Mouse (Mus musculus): Measurements from ENCODE around the gene Treh. TPM values are rescaled to one million over a fixed set of nuclear protein-coding genes. Genes with fewer than 3 reads are reported as not detected.

The Treh gene
- polyA plus RNA-seq, 1 experiment from 2014 or later = not detected

DNA sequence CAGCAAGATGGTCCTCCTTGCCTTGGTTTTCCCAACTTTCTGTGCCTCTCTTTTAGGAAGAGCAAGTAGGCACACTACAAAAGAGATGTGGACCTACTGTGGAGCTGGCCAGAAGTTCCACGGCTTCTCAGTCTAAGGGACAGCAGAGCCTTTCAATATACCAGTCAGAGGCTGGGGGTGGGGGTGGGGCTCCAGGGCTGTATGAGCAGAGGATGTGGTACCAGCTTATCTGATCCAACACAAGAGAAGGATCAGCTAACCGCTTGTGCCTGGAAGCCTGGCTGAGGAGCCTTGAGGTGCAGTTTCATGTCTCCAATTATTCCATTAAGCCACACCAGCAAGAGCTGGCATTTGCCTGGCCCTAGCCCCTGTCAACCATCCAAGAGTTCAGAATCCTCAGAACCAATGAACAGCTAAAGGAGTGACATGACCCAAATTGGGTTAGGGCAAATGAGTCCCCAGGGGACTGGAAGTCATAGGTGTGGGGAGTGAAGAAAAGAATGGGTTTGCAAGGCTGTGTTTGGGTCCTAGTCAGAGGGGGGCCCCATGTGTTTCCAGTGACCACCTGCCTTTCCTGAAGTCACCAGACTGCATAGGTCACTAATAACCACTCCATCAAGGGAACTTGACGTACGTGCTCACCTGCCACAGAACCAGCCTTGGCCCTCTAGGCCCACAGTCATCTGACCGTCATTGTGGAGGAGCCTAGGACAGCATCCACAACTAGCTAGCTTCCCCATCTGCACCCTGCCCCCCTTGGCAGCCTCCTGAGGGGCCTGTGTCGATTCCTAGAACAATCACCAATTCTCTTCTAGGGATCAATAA is 44.2 kb downstream of the Treh start:
- 83% methylated on average over 6 of the region's 6 CpGs for WGBS
- no peak overlapping the region for H3K9ac ChIP-seq (replicated peaks; ENCODE audit: low read depth, low read length)

DNA sequence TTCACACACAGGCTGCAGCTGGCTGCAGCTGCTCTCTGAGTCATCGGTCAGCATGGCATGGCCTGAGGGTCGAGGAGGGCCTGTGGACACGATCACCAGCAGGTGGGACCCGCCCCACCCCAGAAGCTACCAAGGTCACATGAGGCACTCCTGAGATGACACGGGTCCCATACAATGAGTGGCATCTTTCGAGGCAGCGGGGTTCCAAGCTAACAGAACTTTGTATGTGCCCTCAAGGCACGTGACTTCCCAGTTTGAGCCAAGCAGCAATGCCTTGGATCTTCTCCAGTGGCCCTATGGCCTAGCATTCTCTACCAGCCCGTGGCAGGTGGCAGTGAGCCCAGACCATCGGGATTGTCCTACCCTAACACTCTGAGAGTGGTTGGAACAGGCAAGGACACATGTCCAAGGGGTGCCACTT is 44.8 kb downstream of the Treh start:
- Histone ChIP-seq H3K9me3 (ENCODE audit: control insufficient read depth, low read length) (no peaks in the 10 kb centered on the region), H3K9ac (replicated peaks; ENCODE audit: low read depth, low read length) (no peak overlapping the region), H3K27ac (ENCODE audit: low read depth, low read length) (no peak overlapping the region), H3K36me3 (ENCODE audit: control insufficient read depth, insufficient read depth, low read length) (peaks cover 18% of the 10 kb centered on the region; the same call in 1 of the 2 replicates), H3K4me1 (ENCODE audit: control insufficient read depth, insufficient read depth, low read length) (peaks cover 19% of the 10 kb centered on the region), H3K4me3 (ENCODE audit: low read depth, low read length) (no peak overlapping the region), H3K27me3 (ENCODE audit: control insufficient read depth, insufficient read depth, low read length) (no peaks in the 10 kb centered on the region), H3K4me2 (ENCODE audit: low read depth, low read length) (no peak overlapping the region)
- 75% methylated on average over 10 of the region's 10 CpGs for WGBS
- no peak for ATAC-seq (ENCODE audit: low read depth)

More for the DNA sequence above, 44.2 kb downstream of the Treh start:
- no peak overlapping the region for H3K4me2 ChIP-seq (ENCODE audit: low read depth, low read length)
- ATAC-seq (ENCODE audit: low read depth) = no peak
- peaks cover 19% of the 10 kb centered on the region for H3K4me1 ChIP-seq (ENCODE audit: control insufficient read depth, insufficient read depth, low read length)
- peaks cover 21% of the 10 kb centered on the region; the same call in 1 of the 2 replicates for H3K36me3 ChIP-seq (ENCODE audit: control insufficient read depth, insufficient read depth, low read length)
- no peaks in the 10 kb centered on the region for H3K9me3 ChIP-seq (ENCODE audit: control insufficient read depth, low read length)
- H3K27ac ChIP-seq (ENCODE audit: low read depth, low read length) = no peak overlapping the region
- H3K4me3 ChIP-seq (ENCODE audit: low read depth, low read length) = no peak overlapping the region
- H3K27me3 ChIP-seq (ENCODE audit: control insufficient read depth, insufficient read depth, low read length) = no peaks in the 10 kb centered on the region

DNA sequence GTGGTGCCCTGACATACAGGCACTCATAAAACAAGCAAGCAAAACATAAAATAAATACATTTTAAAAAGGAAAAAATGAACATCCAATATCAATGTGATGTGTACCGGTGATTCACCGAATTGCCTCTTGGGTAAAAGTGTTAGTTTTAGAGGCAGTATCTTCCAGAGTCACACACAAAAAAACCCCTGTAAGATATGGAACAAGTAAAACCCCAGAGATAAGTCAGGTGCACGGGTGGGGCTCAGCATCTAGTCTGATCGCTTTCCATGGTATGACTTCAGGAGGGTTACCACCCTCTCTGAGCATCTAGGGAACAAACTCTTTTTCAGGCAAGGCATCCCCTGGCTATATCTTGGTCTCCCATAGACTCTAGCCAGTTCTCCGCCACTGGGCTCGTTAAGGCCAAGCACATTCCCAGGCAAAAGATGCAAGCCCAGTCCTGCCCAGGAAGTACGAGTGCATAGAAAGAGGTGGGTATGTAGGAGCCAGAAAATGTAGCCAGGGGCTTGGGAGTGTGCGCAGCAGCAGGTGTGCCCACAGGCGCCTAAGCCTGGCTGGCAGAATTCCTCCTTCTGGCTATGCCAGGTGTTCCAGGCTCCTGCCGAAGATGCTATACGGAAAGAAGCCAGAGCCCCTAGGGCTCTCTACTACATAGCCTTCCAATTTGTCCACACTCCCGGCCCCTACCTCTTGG is 46.1 kb downstream of the Treh start:
- H3K27ac ChIP-seq (ENCODE audit: low read depth, low read length) = no peak overlapping the region
- WGBS = 86% methylated on average over 12 of the region's 12 CpGs
- H3K4me2 ChIP-seq (ENCODE audit: low read depth, low read length) = 0 out of 2 replicates have a peak overlapping the region, but pooled peaks have one; percentile 84
- H3K9ac ChIP-seq (replicated peaks; ENCODE audit: low read depth, low read length) = no peak overlapping the region
- H3K4me1 ChIP-seq (ENCODE audit: control insufficient read depth, insufficient read depth, low read length) = peaks cover 30% of the 10 kb centered on the region
- H3K36me3 ChIP-seq (ENCODE audit: control insufficient read depth, insufficient read depth, low read length) = peaks cover 18% of the 10 kb centered on the region; the same call in 1 of the 2 replicates
- no peaks in the 10 kb centered on the region for H3K9me3 ChIP-seq (ENCODE audit: control insufficient read depth, low read length)
- no peaks in the 10 kb centered on the region for H3K27me3 ChIP-seq (ENCODE audit: control insufficient read depth, insufficient read depth, low read length)
- ATAC-seq (ENCODE audit: low read depth) = no peak
- H3K4me3 ChIP-seq (ENCODE audit: low read depth, low read length) = no peak overlapping the region

DNA sequence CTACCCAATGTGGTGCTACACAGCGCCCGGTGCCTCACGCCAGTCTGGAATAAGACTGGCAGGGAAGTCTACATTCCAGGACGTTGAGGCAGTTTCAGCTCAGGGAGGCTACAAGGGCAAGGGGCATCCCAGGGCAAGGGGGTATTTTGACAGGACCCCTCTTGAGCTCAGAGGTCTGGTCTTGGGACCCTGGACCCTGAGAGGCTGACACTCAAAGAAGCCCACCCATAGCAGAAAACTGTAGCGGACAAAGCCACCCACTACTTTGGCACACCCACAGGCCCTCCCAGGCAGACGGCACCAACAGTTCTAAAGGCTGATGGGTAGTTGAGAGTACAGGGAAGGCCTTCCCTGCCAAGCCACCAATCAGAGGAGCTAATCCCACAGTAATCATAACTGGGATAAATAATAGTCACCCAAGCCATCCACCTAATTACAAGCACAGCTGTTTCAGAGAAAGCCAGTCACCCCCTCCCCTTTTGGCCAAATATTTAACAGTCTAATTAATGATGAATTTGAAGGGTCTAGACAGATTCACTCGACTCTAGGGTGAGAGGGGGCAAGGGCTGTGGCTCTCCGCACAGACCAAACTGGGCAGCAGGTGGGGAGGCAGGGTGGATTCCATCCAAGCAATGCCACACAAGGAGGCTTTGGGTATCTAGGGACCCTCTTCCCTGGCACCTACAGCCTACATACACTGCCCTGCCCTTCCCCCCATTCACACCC is 46.8 kb downstream of the Treh start:
- H3K36me3 ChIP-seq (ENCODE audit: control insufficient read depth, insufficient read depth, low read length) = peaks cover 12% of the 10 kb centered on the region; the same call in 1 of the 2 replicates
- no peaks in the 10 kb centered on the region for H3K9me3 ChIP-seq (ENCODE audit: control insufficient read depth, low read length)
- no peaks in the 10 kb centered on the region for H3K27me3 ChIP-seq (ENCODE audit: control insufficient read depth, insufficient read depth, low read length)
- peaks cover 36% of the 10 kb centered on the region for H3K4me1 ChIP-seq (ENCODE audit: control insufficient read depth, insufficient read depth, low read length)
- ATAC-seq (ENCODE audit: low read depth) = 0 out of 2 replicates have a peak, but pooled peaks have one; percentile 1
- H3K4me3 ChIP-seq (ENCODE audit: low read depth, low read length) = peak overlapping the region; percentile 74
- H3K27ac ChIP-seq (ENCODE audit: low read depth, low read length) = no peak overlapping the region; the same call in 1 of the 2 replicates
- WGBS = 68% methylated on average over 8 of the region's 8 CpGs
- peak overlapping the region; percentile 84 for H3K4me2 ChIP-seq (ENCODE audit: low read depth, low read length)
- peak overlapping the region; percentile 88 for H3K9ac ChIP-seq (replicated peaks; ENCODE audit: low read depth, low read length)

DNA sequence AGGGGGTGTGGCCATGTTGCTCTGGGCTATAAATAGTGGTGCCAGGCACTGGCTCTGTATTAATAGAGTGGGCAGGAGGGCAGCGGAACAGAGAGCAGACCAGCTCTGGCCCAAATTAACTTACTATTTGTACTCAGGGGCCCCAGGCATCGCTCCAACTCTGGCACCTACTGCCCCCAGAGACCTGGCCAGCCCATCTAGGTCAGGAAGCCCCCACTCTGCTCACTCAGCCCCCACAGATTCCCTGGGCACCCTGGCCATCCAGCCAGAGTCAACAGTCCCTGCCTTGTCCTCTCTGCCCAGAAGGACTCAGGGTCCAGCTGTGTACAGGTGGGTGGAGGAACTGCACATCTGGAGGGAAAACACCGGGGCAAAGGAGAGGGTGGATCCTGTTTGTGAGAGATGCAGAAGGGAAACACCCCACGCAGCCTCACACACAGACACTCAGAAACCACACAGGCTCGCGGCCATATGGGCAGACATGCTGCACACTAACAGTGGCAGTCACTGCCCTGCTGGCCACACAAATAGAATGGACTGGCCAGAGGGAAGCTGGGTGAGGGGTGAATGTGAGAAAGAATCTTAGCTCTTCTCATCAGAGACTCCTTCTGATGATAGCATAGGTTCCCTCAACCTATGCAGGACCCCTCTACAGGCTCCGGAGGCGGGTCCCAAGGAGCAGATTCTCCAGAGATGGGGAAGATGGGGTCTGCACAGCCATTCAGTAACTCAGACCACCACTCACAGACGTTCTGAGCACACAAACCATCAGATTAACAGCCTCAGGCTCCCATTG is 47.5 kb downstream of the Treh start:
- 8% methylated on average over 9 of the region's 9 CpGs for WGBS
- peak overlapping the region; percentile 74 for H3K4me3 ChIP-seq (ENCODE audit: low read depth, low read length)
- ATAC-seq (ENCODE audit: low read depth) = peak; percentile 36
- peaks cover 40% of the 10 kb centered on the region for H3K4me1 ChIP-seq (ENCODE audit: control insufficient read depth, insufficient read depth, low read length)
- peak overlapping the region; percentile 72 for H3K27ac ChIP-seq (ENCODE audit: low read depth, low read length)
- H3K9ac ChIP-seq (replicated peaks; ENCODE audit: low read depth, low read length) = peak overlapping the region; percentile 88
- H3K27me3 ChIP-seq (ENCODE audit: control insufficient read depth, insufficient read depth, low read length) = no peaks in the 10 kb centered on the region
- H3K9me3 ChIP-seq (ENCODE audit: control insufficient read depth, low read length) = no peaks in the 10 kb centered on the region
- peaks cover 8% of the 10 kb centered on the region; the same call in 1 of the 2 replicates for H3K36me3 ChIP-seq (ENCODE audit: control insufficient read depth, insufficient read depth, low read length)
- peak overlapping the region; percentile 84 for H3K4me2 ChIP-seq (ENCODE audit: low read depth, low read length)

DNA sequence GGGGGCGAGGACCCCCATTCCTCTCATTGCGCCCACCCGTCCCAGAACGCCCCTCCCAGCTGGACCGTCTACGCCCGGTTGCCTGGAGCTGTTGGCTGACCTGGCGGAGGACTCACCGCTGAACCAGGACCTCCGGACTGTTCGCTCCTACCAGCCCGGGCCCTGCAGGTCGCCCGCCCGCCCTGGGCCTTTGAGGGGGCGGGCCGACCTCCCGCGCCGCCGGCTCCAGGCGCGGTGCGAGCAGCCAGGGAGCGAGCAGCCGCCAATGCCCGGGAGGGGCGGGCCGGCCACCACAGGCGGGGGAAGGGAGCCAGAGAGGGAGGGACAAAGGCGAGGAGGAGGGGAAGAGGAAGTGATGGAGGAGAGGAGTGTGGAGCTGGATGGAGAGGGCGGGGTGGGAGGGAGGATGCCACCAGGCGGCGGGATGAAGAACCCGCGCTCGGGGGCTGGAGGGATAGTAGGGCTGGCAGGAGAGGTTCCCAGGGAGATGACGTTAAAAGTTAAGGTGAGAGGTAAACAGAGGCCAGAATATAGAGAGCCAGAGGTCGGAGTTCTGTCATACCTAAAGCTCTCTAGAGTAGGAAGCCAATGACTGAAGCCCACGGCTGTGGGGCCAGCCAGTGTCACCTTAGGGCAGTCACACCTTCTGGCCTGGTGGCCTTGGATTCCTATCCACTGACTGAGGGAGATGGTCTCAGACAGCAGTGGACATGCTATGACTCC is 48.3 kb downstream of the Treh start:
- Histone ChIP-seq H3K9me3 (ENCODE audit: control insufficient read depth, low read length) (no peaks in the 10 kb centered on the region), H3K27me3 (ENCODE audit: control insufficient read depth, insufficient read depth, low read length) (no peaks in the 10 kb centered on the region), H3K27ac (ENCODE audit: low read depth, low read length) (peak overlapping the region; percentile 72), H3K4me2 (ENCODE audit: low read depth, low read length) (peak overlapping the region; percentile 84), H3K36me3 (ENCODE audit: control insufficient read depth, insufficient read depth, low read length) (0 out of 2 replicates have a peak, but pooled peaks cover under 1% of the 10 kb centered on the region), H3K9ac (replicated peaks; ENCODE audit: low read depth, low read length) (peak overlapping the region; percentile 88), H3K4me3 (ENCODE audit: low read depth, low read length) (peak overlapping the region; percentile 74), H3K4me1 (ENCODE audit: control insufficient read depth, insufficient read depth, low read length) (peaks cover 43% of the 10 kb centered on the region)
- ATAC-seq (ENCODE audit: low read depth) = peak; percentile 80
- under 1% methylated on average over 37 of the region's 40 CpGs for WGBS

DNA sequence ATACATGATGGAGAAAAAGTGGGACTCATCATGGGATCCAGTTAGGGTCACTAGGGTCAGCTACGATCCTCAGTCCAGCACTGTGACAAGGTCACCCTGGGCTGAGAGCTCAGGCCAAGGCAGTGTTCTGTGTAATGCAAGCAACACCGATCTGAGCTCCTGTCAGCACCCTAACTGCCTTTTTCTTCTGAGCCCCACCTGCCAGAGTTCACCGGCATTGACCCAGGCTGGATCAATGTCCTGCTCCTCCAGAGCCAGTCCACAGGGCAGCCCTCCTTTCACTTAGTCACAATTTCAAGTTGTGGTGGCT is 48.8 kb downstream of the Treh start:
- no peaks in the 10 kb centered on the region for H3K27me3 ChIP-seq (ENCODE audit: control insufficient read depth, insufficient read depth, low read length)
- H3K9me3 ChIP-seq (ENCODE audit: control insufficient read depth, low read length) = no peaks in the 10 kb centered on the region
- 93% methylated on average over 3 of the region's 3 CpGs for WGBS
- H3K36me3 ChIP-seq (ENCODE audit: control insufficient read depth, insufficient read depth, low read length) = no peaks in the 10 kb centered on the region
- peak overlapping the region; percentile 84; the same call in 1 of the 2 replicates for H3K4me2 ChIP-seq (ENCODE audit: low read depth, low read length)
- peak overlapping the region; percentile 74; the same call in 1 of the 2 replicates for H3K4me3 ChIP-seq (ENCODE audit: low read depth, low read length)
- H3K4me1 ChIP-seq (ENCODE audit: control insufficient read depth, insufficient read depth, low read length) = peaks cover 43% of the 10 kb centered on the region
- H3K27ac ChIP-seq (ENCODE audit: low read depth, low read length) = peak overlapping the region; percentile 72; the same call in 1 of the 2 replicates
- no peak overlapping the region for H3K9ac ChIP-seq (replicated peaks; ENCODE audit: low read depth, low read length)
- no peak for ATAC-seq (ENCODE audit: low read depth)

DNA sequence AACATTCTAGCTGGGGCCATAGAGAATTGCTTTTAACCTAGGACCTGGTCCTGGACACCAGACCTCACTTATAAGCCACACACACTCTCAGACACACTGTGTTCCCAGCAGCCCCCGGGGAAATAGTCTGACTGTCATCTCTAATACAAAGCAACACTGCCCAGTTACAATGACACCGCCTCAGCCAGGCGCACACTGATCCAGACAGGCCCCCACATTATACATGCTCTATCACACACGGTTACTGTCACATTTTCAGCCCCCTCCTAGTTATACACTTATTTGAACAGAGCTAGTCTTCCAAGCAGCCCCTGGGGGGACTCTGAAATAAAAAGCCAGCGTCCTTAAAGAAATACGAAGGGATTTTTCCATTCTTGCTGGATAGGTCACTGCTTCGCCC is 49.5 kb downstream of the Treh start:
- ATAC-seq (ENCODE audit: low read depth) = no peak
- Histone ChIP-seq H3K9me3 (ENCODE audit: control insufficient read depth, low read length) (no peaks in the 10 kb centered on the region), H3K4me3 (ENCODE audit: low read depth, low read length) (no peak overlapping the region), H3K27ac (ENCODE audit: low read depth, low read length) (peak overlapping the region; percentile 8; the same call in 1 of the 2 replicates), H3K4me2 (ENCODE audit: low read depth, low read length) (no peak overlapping the region), H3K9ac (replicated peaks; ENCODE audit: low read depth, low read length) (no peak overlapping the region), H3K27me3 (ENCODE audit: control insufficient read depth, insufficient read depth, low read length) (no peaks in the 10 kb centered on the region), H3K4me1 (ENCODE audit: control insufficient read depth, insufficient read depth, low read length) (peaks cover 48% of the 10 kb centered on the region), H3K36me3 (ENCODE audit: control insufficient read depth, insufficient read depth, low read length) (no peaks in the 10 kb centered on the region)
- WGBS = 56% methylated on average over 7 of the region's 7 CpGs
